In the genomic region with DNA sequence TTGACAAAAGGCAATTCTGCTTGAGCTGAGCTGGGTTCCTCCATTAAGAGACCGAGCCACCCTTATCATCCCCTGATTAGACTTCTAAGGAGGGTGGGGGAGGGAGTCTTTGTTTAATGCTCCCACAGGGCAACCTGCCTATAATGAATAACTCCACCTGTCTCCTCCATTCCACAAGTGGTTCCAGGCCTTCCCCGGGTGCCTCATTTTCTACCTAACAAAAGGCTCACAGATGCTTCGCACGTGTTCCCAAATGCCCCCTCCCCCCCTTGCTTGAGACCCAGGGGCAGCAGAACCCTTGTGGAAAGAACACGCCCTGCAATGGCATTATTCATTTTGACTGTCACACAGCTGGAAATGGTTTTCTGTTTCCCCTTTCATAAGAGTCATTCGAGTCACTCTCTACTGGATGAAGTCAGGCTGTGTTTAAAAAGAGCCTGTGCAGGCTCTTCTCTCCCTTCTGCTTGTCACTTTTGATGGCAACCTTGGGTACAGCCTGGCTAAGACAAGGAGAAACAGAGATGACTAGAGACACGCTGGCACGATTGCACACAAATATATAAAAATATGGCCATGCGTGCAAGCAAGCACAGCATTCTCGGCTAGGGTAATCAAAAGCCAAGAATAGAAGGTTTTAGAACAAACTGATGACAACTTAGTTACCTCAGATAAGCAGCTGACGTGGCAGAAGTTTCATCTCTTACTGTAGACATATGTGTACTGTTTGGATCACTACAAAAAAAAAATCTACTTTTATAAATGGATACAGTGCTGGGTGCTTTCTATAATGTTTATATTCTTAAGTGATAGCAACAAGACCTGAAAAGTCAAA, we compare ENCODE assay signal across 9 mouse cellular contexts. TPM values are rescaled to one million over a fixed set of nuclear protein-coding genes. Genes with fewer than 3 reads are reported as not detected.
DNase-seq lines count a peak whose midpoint lies in the region; ATAC-seq and TF ChIP-seq lines count a peak whose summit lies in the region.
"Had no signal": no experiment of that assay in that cellular context is flagged by ENCODE, and none has a peak within 500 bp of the region (broad histone marks: within the 10 kb centered on the region; RNA-seq: fewer than 3 reads in every experiment).

No protein-coding gene starts in this region.

- no peak for ATAC-seq in heart, embryonic 13.5 days (ENCODE audit: extremely low read depth, insufficient number of reproducible peaks, low FRiP score, low TSS enrichment)
- peak; percentile 90 for ATAC-seq in intestine, embryonic 15.5 days

- no peak overlapping the region for H3K4me3 ChIP-seq in heart, embryonic 13.5 days
- H3K4me3 ChIP-seq in CH12.LX (replicated peaks in 1 of 3; ENCODE audit: low read depth in 2 of 3, low read length in 2 of 3, poor library complexity in 1 of 3), result no peak overlapping the region
- no peak overlapping the region for H3K4me3 ChIP-seq in intestine, embryonic 15.5 days (replicated peaks)
- no peak overlapping the region for H3K4me3 ChIP-seq in layer of hippocampus, adult 2 months

- H3K79me2 ChIP-seq in CH12.LX (replicated peaks; ENCODE audit: control insufficient read depth, extremely low read depth, insufficient read depth, poor library complexity, severe bottlenecking), result no peaks in the 10 kb centered on the region

- peaks cover 27% of the 10 kb centered on the region for H3K4me1 ChIP-seq in heart, embryonic 13.5 days
- H3K4me1 ChIP-seq in CH12.LX (ENCODE audit: control insufficient read depth in 1 of 2, insufficient read depth in 2 of 2), result peaks cover 2 to 6% of the 10 kb centered on the region in 2 experiments; a peak in 1 of 4 replicates
- H3K4me1 ChIP-seq in intestine, embryonic 15.5 days (replicated peaks), result peaks cover 30% of the 10 kb centered on the region

- 18% methylated on average over 11 of the region's 11 CpGs for WGBS in heart, embryonic 13.5 days
- WGBS in intestine, embryonic 15.5 days, result 22% methylated on average over 11 of the region's 11 CpGs

- dilution Hi-C loops in CH12.LX (cut with MboI; ENCODE audit: extremely low pct_ligation_motif_present, extremely low pct_unique_long_range_greater_than_20kb, low sequenced_read_pairs), result no loop called here

- no peak overlapping the region for H3K4me2 ChIP-seq in heart, embryonic 13.5 days
- no peak overlapping the region for H3K4me2 ChIP-seq in CH12.LX (ENCODE audit: insufficient read depth, low read depth, poor library complexity, severe bottlenecking)
- peak overlapping the region; percentile 33 for H3K4me2 ChIP-seq in intestine, embryonic 15.5 days (replicated peaks)

- TF ChIP-seq CTCF in CH12.LX (conservative IDR thresholded peaks at IDR 0.05 in 1 of 2, IDR thresholded peaks at IDR 0.05 in 1 of 2; ENCODE audit: low read depth in 2 of 2, low read length in 2 of 2), result no peak
- no peak for TF ChIP-seq CTCF in layer of hippocampus, adult 2 months (conservative IDR thresholded peaks at IDR 0.05)

- no peak for TF ChIP-seq EP300 in CH12.LX (IDR thresholded peaks at IDR 0.05; ENCODE audit: low read length)

- H3K36me3 ChIP-seq in heart, embryonic 13.5 days, result no peaks in the 10 kb centered on the region
- H3K36me3 ChIP-seq in CH12.LX (replicated peaks in 1 of 2; ENCODE audit: control insufficient read depth in 1 of 2, insufficient read depth in 1 of 2, low read length in 1 of 2), result no peaks in the 10 kb centered on the region
- no peaks in the 10 kb centered on the region; the same call in 1 of the 2 replicates for H3K36me3 ChIP-seq in intestine, embryonic 15.5 days

- H3K27ac ChIP-seq in heart, embryonic 13.5 days (replicated peaks), result peak overlapping the region; percentile 43
- H3K27ac ChIP-seq in CH12.LX (ENCODE audit: insufficient read depth, low read depth), result no peak overlapping the region
- peak overlapping the region; percentile 85 for H3K27ac ChIP-seq in intestine, embryonic 15.5 days
- H3K27ac ChIP-seq in layer of hippocampus, adult 2 months, result no peak overlapping the region
- H3K27ac ChIP-seq: liver, embryonic 14.5 days had no signal

- no peak for DNase-seq in heart, postnatal 14 days
- DNase-seq in CH12.LX (ENCODE audit: extremely low read depth), result peak; percentile 5
- DNase-seq in embryo, embryonic 11.5 days (ENCODE audit: low read depth, low spot score), result peak; percentile 82
- no peak for DNase-seq in Muller cell, postnatal 12 days (ENCODE audit: inconsistent ontology term)
- DNase-seq in spleen, postnatal 4 days (ENCODE audit: low spot score in 2 of 2), result no peak
- DNase-seq in layer of hippocampus, adult 2 months (ENCODE audit: low spot score in 2 of 2), result no peak

- TF ChIP-seq POLR2A in CH12.LX (IDR thresholded peaks at IDR 0.05; ENCODE audit: low read depth, low read length), result no peak

- no peak for TF ChIP-seq RAD21 in CH12.LX (IDR thresholded peaks at IDR 0.05; ENCODE audit: low read depth, low read length)

- in situ Hi-C loops in CH12.LX (cut with MboI; ENCODE audit: low pct_ligation_motif_present, low pct_unique_long_range_greater_than_20kb, low sequenced_read_pairs), result no loop called here

- no peaks in the 10 kb centered on the region for H3K9me3 ChIP-seq in heart, embryonic 13.5 days
- no peaks in the 10 kb centered on the region for H3K9me3 ChIP-seq in CH12.LX (replicated peaks; ENCODE audit: low read length)
- H3K9me3 ChIP-seq in intestine, embryonic 15.5 days, result no peaks in the 10 kb centered on the region

- no peak overlapping the region for H3K9ac ChIP-seq in heart, embryonic 13.5 days
- H3K9ac ChIP-seq in CH12.LX (ENCODE audit: insufficient read depth, low read depth), result no peak overlapping the region
- H3K9ac ChIP-seq in intestine, embryonic 15.5 days, result no peak overlapping the region
- H3K9ac ChIP-seq: liver, embryonic 14.5 days had no signal

- intact Hi-C loops in heart, postnatal 14 days (cut with DNase I), result no loop called here

- no peaks in the 10 kb centered on the region for H3K27me3 ChIP-seq in heart, embryonic 13.5 days (replicated peaks)
- H3K27me3 ChIP-seq in CH12.LX (replicated peaks), result no peaks in the 10 kb centered on the region
- no peaks in the 10 kb centered on the region for H3K27me3 ChIP-seq in intestine, embryonic 15.5 days (replicated peaks)

TF ChIP-seq in CH12.LX, 34 proteins besides CTCF, POLR2A, EP300 and RAD21:
- 0 out of 2 replicates have a peak, but pooled peaks have one; percentile 31 for TF ChIP-seq MYC (IDR thresholded peaks at IDR 0.05; ENCODE audit: low read depth, low read length)
- no peak for TF ChIP-seq TCF12 (IDR thresholded peaks at IDR 0.05; ENCODE audit: low read depth, low read length)
- peak; percentile 18; the same call in 1 of the 2 replicates for TF ChIP-seq IRF4 (IDR thresholded peaks at IDR 0.05; ENCODE audit: low read depth, low read length)
- 0 out of 2 replicates have a peak, but pooled peaks have one; percentile 34 for TF ChIP-seq CHD2 (IDR thresholded peaks at IDR 0.05; ENCODE audit: low read length)
- TF ChIP-seq MEF2A (IDR thresholded peaks at IDR 0.05; ENCODE audit: borderline replicate concordance, low read depth, low read length), result no peak
- TF ChIP-seq BHLHE40 (IDR thresholded peaks at IDR 0.05; ENCODE audit: low read depth, low read length), result peak; percentile 76
- peak; percentile 45; the same call in 1 of the 2 replicates for TF ChIP-seq MAX (IDR thresholded peaks at IDR 0.05; ENCODE audit: low read length)
TF ChIP-seq in CH12.LX: peak in this region for 5.

RNA-seq across cellular contexts. Expression of a gene that starts 7.0 kb away (rescaled TPM):
- 13.0 and 14.8 TPM in 2 replicates for polyA plus RNA-seq in heart, embryonic 13.5 days (2015; fragmentation: Nextera tagmentation; extraction: Ambion mirVana)
- total RNA-seq in heart, postnatal 14 days (2021), result 10 to 100 TPM; 18.4 to 19.1 TPM
- 0.04 TPM in 2 replicates for total RNA-seq in CH12.LX (2012; rRNA removed)
- total RNA-seq in CH12.LX (2014; rRNA removed), result not detected in 2 replicates
- polyA plus RNA-seq in CH12.LX (2012; ENCODE audit: insufficient read length, low read depth), result not detected in 2 replicates
- polyA plus RNA-seq in intestine, embryonic 15.5 days (2015; fragmentation: Nextera tagmentation; extraction: Ambion mirVana), result 50.0 and 55.9 TPM in 2 replicates
- total RNA-seq in layer of hippocampus, adult 2 months (2021), result 10 to 100 TPM; 15.2 to 17.3 TPM

Comparison
In these comparisons a context has a peak if more than half of its experiments do, and no peak if none do; other contexts are left out.
1. H3K27ac ChIP-seq: peak in heart, embryonic 13.5 days (single experiment) and intestine, embryonic 15.5 days (single experiment); none in CH12.LX (single experiment) and layer of hippocampus, adult 2 months (single experiment).
2. DNase-seq: peak in CH12.LX (single experiment) and embryo, embryonic 11.5 days (single experiment); none in heart, postnatal 14 days (0 of 2), Muller cell, postnatal 12 days (single experiment), spleen, postnatal 4 days (0 of 2) and layer of hippocampus, adult 2 months (0 of 2).
3. RNA of a gene that starts 7.0 kb away (total RNA-seq): 18.4 to 19.1 TPM in heart, postnatal 14 days and 15.2 to 17.3 TPM in layer of hippocampus, adult 2 months; 0.04 TPM in CH12.LX; every median in the first group is over 10 times any median in the second.